Mouse (Mus musculus) mature B cell (primary cell): ENCODE results near the gene Pitpnm2.
"Not testable (repeated sequence)": the region's sequence is repeated elsewhere in the genome, so short reads cannot be mapped to it uniquely, and the experiment has no call there.

Experiments used
- in situ Hi-C: fragments of 300-500 bp; cut with MboI; formaldehyde crosslinking; loops from 2 replicates; pipeline ENCODE4 v1.14.3; 2019

Pitpnm2 gene

DNA sequence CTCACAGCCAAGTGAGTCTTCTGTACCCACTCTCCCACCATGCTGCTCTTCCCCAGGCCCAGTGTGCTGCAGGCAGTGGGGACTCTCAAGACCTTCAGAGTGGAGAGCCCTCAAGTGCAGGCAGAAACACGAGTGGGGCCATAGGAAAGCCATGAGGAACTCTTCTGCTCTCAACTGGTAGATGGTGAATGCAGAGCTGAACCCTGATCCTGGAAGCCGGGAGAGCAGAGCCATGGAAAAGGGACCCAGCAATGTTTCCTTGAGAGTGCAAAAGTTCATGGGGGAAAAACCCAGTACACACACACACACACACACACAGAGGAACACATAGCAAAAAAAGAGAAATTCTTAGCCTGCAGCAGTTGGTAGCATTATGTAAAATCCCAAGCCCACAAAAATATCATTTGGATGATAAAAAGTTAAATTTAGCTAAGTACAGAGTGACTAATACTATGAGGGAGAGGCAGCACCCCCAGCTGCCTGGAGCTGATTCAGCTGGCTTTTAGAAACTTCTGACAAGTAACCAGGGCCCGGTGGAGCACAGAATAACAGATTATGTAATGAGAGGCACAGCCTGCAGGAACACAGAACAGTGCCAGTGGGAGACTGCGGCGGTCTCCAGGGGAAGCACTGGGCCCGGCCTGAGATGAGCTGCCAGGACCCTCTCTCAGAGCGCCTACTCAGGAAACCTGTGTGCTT is 28.4 kb downstream of the Pitpnm2 start:
- in situ Hi-C loops, result no loop called here

DNA sequence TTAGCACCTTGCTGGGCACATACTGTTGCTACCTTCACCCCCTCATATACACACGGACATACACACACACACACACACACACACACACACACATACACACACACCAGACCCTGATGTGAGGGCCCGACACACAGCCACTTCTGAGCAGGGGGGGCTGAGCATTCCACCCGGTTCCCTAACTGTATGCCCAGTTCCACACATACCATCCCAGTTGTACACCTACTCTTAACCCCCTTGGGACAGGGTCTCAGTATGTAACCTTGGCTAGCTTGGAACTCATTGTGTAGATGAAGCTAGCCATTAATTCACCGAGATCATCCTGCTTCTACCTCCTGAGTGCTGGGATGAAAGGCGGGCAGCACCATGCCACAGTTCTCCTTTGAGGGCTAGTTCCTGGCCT is 29.0 kb downstream of the Pitpnm2 start:
- in situ Hi-C loops, result no loop called here

DNA sequence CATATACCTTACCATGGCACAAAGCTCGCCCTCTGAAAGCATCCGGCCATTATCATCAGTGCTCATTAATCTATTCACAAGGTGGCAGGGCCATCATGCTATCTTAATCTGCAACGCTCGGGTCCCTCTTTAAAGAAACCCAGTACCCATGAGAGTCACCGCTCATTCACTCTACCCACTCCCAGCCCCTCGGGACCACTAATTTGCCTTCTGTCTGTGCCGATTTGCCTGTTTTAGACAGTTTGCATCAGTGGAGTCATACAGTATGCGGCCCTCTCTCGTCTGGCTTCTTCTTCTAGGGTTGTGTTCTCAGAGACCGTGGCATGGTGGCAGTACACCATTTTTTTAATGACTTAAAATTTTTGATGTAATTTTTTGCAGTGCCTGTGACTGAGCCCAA is 30.1 kb downstream of the Pitpnm2 start:
- in situ Hi-C loops, result no loop called here

DNA sequence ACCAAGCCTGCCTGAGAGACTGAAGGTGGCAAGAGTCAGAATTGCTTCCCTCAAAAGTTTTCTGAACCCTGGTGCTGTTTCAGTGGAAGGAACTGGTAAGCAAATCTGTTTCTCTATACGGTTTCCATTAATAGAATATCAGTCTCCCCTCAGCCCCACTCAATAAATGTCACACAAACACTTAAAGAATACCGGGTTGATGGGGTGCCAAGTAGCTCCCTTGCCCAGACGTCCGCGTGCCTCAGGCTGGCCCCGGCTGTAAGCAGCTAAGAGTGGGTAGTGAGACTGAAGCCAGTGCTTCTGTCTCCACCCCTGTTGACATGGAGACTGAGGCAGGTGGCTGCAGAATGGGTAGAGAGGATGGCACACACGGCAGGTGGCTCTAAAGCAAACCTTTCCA is 30.6 kb downstream of the Pitpnm2 start:
- in situ Hi-C loops, result no loop called here

DNA sequence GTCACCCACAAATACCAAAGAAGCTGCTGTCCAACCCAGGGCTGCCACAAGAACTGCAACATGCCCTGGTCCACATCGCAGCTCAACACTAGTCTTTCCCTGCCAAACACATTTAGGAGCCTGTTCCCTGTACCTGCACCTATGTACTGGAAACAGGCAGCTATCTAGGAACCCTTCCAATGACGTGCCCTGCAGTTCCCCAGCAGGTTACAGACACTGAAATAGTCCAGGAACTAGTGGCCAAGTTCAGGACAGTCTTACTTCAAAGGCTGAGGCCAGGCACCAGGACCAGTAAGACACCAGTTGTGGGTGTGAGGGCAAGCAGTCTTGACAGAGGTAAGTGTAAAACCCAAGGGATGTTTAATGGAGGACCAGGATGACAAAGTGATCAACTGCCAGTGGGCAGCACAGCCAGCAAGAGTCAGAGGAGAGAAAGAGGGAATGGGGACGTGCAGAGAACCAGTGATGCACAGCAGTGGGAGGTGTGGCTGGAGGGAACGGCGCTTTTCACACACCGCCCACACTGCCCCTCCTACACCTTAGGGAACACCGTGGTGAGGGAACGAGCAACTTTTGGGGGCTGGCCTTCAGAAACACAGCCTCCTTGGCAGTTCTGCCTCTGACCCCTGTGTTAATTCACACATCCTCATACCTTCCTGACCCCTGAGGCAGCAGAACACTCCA is 31.9 kb downstream of the Pitpnm2 start:
- in situ Hi-C loops, result no loop called here

DNA sequence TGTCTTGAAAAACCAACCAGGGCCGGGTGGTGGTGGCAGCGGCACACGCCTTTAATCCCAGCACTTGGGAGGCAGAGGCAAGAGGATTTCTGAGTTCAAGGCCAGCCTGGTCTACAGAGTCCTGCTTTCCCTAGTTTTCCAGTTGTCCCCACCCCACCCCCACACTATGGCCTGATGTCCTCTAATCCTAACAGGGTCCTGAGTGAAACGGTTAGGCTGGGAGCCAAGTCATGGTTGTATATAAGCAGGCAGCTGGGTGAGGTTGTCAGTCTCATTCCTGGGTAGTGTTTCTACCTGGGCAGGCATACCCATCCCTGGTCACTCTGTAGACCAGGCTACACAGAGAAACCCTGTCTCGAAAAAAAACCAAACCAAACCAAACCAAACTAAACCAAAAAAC is 32.5 kb downstream of the Pitpnm2 start:
- in situ Hi-C loops, result not testable (repeated sequence)

DNA sequence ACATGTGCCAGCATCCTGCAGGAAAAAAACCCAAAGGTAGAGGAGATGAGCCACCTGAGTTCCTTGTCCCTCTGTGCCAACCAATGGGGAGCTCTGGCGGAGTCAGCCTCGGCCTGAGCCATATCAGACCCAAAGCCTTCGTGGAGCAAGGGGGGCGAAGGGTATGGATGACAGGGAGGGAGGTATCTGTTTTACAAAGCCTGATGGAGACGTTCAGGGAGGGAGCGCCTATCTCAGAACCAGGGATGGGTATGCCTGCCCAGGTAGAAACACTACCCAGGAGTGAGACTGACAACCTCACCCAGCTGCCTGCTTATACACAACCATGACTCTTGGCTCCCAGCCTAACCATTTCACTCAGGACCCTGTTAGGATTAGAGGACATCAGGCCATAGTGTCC is 33.2 kb downstream of the Pitpnm2 start:
- in situ Hi-C loops, result no loop called here

DNA sequence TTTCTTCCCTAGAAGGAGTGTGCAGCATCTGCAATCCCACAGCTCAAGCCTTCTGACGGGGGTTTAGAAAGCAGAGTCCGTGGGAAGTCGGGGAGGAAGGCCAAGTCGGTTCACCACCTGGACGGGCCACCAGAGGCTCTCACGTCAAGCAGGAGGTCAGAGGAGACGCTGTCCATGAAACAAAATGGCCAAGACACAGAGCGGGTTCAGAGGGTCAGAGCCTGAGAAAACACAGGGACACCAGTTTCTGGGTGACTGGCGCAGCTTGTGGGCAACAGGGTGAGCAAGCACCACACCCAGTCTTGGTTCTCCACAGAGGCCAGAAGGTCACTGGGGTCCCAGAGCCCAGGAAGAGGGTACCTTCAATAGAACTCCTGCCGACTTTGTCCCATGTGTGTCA is 33.9 kb downstream of the Pitpnm2 start:
- in situ Hi-C loops, result no loop called here

DNA sequence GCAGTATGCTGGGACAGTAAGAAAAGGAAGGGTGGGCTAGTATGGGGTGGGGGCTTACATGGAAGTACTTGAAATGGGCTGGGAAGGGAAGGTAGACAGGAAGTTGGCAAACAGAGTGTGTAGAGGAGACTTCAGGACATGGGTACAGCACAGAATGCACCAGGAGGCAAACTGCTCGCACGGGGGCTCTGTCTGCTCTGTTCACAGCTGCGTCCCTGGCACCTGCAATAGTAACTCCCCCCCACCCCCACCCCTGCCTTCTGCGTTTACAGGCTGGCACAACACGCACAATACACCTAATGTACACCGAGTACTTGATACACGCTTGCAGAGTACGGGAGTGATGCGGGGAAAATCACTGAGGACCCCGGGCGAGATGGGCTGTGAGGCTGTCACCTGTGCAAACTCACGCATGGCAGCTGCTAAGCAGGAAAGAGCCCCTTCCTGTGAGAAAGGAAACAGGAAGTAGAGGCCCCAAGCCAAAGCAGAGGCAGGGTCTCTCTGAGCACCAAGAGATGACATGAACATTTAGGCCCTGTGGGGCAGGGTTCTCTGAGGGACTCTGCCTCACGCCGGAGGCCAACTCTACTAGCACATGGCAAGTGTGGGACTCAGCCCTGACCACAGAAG is 34.9 kb downstream of the Pitpnm2 start:
- in situ Hi-C loops, result no loop called here

DNA sequence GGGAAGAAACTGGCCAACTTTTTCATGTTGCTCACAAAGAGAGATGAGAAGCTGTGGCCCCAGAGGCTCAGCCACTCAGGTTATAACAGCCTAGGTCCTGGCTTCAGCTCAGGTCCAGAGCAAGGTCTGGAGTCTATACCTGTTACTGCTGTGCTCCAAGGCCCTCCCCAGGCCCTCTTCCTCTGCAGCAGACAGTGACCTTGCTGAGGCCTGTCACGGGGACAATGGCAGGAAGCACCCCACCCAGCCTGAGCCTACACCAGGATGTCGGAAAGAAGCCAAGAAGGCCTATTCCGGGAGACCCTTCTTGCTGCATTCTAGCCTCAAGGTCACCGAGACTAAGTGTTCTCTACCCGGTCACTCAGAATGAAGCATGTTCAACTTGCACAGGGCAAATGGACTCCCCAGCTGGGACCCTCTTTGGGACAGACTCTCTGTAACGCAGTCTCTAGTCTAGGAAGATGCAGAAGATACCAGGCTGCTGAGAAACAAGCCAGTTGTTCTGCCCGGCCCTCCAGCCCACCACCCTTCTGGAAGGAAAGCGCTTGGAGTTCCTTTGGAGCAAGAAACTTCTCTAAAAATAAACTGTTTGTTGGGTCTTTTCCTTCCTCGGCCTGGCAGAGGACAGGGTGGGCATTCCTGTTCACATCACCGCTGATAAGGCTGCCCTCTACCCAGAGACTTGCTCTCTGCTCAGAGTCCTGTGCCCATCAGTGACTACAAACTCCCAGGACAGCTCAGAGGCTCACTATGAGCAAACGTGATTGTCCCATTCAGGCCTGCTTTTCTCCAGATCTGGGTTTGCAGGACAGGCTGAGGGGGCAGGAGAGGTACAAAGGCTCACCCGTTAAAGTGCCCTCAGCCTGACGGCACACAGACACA is 35.7 kb downstream of the Pitpnm2 start:
- in situ Hi-C loops, result no loop called here

DNA sequence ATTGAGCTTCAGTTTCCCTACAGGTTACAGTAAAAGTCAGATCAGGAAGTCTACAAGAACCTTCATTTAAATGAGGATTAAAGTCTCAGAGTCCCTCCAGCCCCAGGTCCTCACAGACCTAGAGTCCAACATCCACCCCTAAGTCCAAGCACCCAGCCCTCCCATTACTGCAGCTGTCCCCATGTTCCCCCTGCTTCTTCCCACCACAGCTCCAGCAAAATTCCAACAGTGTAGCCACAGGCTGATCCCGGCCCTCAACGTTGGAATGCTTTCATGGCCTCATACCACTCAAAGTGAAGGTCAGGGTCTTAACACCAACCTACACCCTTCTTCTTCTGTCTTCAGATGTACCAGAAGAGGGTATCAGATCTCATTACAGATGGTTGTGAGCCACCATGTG is 37.9 kb downstream of the Pitpnm2 start:
- in situ Hi-C loops, result no loop called here

DNA sequence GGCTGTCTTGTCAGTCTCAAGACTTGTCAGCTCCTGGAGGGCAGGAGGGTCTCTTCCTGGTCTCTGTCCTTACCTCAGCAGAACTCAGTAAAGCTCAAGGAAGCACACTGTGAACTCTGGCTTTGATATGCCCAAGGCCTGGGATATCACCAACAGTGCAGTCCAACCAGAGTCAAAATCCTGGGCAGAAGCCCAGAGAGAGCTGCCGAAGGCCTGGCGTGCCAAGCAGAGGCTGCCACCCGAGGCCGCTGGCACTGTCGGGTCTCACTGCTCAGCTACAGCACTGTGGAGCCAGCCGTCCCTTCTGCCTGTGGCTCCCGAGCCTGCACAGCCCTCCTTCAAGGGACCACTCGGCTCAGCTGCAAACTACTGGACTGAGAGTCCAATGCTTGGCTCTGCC is 38.3 kb downstream of the Pitpnm2 start:
- in situ Hi-C loops, result no loop called here

DNA sequence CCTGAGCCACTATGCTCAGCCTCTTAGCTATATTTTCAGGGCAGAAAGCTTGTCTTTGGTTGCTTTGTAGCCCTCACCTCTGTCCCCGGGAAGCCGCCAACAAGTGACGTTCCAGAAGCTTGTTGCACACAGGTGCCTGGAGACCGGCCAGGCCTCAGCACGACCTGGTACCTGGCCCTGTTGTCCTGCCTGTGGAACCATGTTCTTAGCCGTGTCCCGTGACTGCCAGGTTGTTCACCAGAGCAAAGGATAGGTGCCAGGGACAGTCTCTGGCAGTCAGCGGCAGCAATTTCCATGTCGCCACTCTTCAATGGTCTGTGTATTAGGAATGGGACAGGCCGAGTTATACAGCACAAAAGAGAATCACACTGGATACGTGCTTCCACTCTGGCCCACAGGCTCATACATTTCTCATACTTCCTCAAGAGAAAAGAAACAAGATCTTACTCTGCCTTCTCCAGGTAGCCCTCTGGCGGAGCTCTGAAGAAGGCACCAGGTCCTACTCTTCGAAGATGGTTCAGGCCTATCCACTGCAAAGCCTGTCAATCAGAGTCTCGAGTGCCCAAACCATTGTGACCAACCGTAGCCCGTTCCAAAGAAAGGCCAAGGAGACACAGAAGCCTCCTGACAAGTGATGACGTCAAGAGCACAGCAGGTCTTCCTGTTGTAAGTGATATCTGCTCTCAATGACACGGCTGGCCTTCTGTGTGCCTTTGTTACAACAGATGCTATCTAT is 39.1 kb downstream of the Pitpnm2 start:
- in situ Hi-C loops, result no loop called here

DNA sequence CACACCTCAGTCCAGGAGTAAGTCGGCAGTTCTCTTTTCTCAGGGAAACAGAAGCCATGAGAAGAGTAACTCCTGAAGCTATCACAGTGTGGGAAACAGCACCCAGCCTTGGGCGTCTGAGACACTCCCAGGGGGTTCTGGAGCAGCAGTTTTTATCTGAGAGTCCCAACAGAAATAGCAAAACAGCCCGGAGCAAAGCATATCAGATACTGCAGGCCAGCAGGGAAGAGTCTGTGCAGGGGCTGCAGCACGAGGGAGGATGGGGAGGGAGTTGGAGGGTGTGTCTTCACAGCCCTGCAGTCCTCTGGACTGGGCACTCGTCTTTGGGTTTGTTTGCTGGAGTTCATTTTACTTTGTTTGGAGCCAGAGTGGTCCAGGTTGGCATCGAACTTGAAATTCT is 39.7 kb downstream of the Pitpnm2 start:
- in situ Hi-C loops, result no loop called here

DNA sequence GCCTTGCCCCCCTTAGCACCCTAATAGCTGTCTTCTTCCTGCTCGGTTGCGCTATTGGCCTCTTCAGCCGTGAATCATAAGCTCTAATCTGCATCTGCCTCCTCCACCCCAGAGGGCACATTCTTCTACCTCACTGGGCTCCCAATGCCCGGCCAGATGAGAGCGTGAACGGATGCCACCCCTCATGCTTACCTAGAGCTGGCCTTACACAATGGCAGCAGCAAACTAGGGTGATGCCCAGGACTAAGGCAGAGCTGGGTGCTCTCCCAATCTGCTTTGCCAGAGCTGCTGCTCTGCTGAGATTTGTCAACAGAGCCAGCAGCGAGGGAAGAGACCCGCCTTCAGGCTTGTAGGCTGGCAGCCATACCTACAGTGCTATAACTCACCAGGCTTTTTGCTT is 41.5 kb downstream of the Pitpnm2 start:
- in situ Hi-C loops, result no loop called here

DNA sequence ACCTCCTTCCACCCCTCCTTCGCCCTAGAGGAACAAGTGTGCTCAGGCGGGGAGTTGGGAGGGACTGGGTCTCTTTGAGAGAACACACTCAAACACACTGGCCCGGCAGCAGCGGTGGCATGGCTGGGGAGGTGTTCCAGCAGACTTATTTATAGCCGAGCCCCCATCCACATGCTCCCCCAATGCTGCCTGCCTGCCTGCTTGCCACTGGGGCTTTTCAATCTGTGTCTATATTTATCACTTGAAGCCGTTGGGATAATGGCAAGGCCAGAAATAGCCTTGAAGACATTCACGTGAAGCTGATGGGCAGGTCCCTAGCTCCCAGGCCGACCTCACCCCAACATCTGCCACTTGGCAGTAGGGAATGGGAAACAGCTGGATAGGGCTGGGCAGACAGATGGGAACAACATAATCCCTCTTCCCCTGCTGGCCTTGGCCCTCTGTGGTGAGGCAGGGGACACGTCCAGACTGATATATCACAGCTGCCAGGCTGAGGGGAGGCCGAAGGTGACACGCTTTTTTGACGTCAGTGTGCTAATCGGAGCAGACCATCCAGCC is 43.0 kb downstream of the Pitpnm2 start:
- in situ Hi-C loops, result no loop called here

DNA sequence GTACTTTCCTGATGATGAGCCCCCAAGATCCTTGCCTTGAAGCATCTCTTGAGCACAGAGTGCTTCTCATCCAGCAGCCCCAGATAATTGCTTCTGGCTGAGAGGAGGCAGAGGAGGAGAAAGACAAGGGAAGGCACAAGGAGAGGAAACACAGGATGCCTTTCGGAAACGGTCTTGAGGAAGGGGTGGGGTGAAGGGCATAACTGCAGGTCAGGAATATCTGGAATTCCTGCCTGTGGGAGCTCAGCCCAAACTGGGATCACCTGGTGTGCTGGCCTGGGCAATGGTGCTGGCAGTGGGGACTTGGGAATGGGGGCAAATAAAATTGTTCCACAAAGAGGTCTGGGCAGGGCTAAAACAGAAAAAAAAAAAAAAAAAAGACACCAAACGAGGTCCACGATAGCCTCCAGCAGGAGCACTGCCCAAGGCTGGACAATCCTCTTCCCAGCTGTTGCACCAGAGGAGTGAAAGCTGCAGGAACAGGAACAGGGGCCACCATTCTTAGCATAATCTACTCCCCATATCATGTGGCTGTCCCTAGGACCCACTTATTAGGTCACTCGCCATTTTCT is 43.7 kb downstream of the Pitpnm2 start:
- in situ Hi-C loops, result no loop called here

DNA sequence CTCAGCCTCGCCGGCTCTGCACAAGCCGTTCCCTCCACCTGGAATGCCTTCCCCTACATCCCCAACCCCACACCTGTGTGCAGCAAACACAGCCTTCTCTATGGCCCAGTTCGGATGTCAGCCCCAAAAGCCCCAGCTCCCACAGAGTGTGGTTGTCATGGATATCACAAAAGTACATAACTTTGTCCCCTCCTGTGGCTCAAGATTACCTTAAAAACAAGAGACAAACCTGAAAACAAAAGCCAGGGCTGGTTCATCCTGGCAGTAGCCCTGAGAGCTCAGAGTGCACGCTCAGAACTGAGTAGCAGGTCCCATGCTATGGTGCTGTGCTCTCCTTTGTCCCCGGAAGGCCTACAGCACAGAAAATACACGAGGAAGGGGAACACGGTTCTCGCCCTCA is 44.3 kb downstream of the Pitpnm2 start:
- in situ Hi-C loops, result no loop called here

DNA sequence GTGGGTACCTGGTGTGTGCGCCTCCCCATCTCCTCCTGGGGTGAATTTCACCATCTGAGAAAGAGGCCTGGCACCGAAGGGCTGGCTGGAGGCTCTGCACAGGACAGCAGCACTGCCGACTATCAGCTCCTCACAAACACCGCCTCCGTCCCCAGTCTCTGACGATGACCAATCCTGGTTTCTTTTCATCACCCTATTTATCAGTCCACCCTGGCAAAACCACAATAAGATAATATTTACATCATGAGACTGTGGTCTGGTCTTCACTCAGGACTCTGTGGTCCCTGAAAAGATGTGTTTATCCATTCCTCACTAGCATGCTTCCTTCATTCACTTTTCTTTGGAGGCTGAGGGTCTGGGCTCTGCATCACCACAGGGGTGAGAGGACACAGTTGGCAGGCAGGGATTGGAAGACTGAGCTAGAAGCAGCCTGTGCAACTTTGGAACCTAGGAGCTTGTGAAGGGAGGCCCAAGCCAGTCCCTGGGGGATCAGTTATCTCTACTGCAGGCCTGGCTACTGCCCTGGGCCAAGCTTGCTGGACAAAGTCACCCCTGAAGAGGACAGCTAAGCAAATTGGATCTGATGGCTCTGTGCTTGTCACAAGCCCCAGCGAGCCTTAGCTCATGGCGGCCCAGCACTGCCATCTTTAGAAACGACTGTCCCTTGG is 45.3 kb downstream of the Pitpnm2 start:
- in situ Hi-C loops, result no loop called here

DNA sequence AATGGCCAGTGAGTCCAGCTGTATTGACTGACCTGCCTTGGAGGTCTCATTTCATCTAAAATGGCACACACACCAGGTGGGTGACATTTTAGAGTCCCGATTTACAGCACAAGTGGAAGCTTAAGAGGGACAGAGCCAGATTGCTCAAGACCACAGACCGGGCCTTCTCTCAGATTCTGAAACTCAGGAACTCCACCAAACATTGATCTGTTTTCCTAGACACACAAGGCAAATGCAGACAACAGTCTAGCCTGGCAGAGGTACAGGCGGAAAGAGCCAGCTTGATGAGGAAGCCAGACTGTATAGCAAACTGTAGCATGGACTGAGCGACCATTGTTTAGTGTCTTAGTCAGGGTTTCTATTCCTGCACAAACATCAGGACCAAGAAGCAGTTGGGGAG is 46.3 kb downstream of the Pitpnm2 start:
- in situ Hi-C loops, result no loop called here
